ENCODE assay signal across 24 mouse cellular contexts in the genomic region with DNA sequence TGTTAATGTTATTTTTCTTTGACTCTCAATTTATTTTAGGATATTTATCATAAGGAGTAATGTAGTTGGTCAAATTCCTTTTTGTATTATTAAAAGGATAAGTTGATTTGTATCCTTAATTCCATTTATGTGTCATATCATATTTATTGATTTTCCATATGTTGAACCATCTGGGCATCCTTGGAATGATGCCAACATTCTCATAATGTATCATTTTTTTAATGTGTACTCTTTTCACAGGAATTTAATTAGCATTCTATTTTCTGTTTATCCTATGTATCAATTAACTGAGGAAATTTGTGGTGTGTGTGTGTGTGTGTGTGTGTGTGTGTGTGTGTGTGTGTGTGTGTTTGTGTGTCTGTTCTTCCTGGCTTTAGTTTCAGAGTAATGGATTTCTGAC.
"Had no signal": no experiment of that assay in that cellular context is flagged by ENCODE, and none has a peak within 500 bp of the region (broad histone marks: within the 10 kb centered on the region; RNA-seq: fewer than 3 reads in every experiment).

No protein-coding gene starts in this region.

- H3K27ac ChIP-seq: heart, adult 2 months; heart, embryonic 13.5 days; heart, embryonic 15.5 days; hindbrain, embryonic 13.5 days; hindbrain, embryonic 15.5 days; intestine, embryonic 15.5 days; layer of hippocampus, adult 2 months; left cerebral cortex, adult 2 months; limb, embryonic 10.5 days; limb, embryonic 12.5 days; liver, embryonic 13.5 days had no signal

- H3K9ac ChIP-seq: heart, embryonic 13.5 days; heart, embryonic 15.5 days; hindbrain, embryonic 13.5 days; hindbrain, embryonic 15.5 days; intestine, embryonic 15.5 days; limb, embryonic 12.5 days; liver, embryonic 13.5 days had no signal

- H3K36me3 ChIP-seq: heart, embryonic 13.5 days; heart, embryonic 15.5 days; hindbrain, embryonic 13.5 days; hindbrain, embryonic 15.5 days; intestine, embryonic 15.5 days; limb, embryonic 10.5 days; limb, embryonic 12.5 days; liver, embryonic 13.5 days had no signal

- H3K9me3 ChIP-seq: heart, embryonic 13.5 days; heart, embryonic 15.5 days; hindbrain, embryonic 13.5 days; hindbrain, embryonic 15.5 days; intestine, embryonic 15.5 days; limb, embryonic 10.5 days; limb, embryonic 12.5 days; liver, embryonic 13.5 days had no signal

- DNase-seq: gastrocnemius, postnatal 14 days; gastrocnemius, postnatal 36 days; heart, adult 2 months; heart, postnatal 14 days; heart, postnatal 36 days; kidney, adult 18-20 months; kidney, adult 8-10 months; kidney, postnatal 10 days; kidney, postnatal 25 days; kidney, postnatal 4 days; liver; liver, embryonic 13.5 days had no signal

- ATAC-seq: intestine, embryonic 15.5 days; intestine, postnatal 0 days had no signal

- H3K27me3 ChIP-seq: heart, embryonic 13.5 days; heart, embryonic 15.5 days; hindbrain, embryonic 13.5 days; hindbrain, embryonic 15.5 days; intestine, embryonic 15.5 days; limb, embryonic 12.5 days; liver, embryonic 13.5 days had no signal

- H3K4me1 ChIP-seq: heart, embryonic 13.5 days; heart, embryonic 15.5 days; hindbrain, embryonic 13.5 days; hindbrain, embryonic 15.5 days; intestine, embryonic 15.5 days; limb, embryonic 10.5 days; limb, embryonic 12.5 days; liver, embryonic 13.5 days had no signal

- H3K4me2 ChIP-seq: heart, embryonic 11.5 days; heart, embryonic 13.5 days; heart, embryonic 15.5 days; hindbrain, embryonic 13.5 days; hindbrain, embryonic 15.5 days; intestine, embryonic 15.5 days; limb, embryonic 12.5 days; liver, embryonic 11.5 days; liver, embryonic 13.5 days had no signal

- H3K4me3 ChIP-seq: heart, adult 2 months; heart, embryonic 13.5 days; heart, embryonic 15.5 days; hindbrain, embryonic 13.5 days; hindbrain, embryonic 15.5 days; intestine, embryonic 15.5 days; layer of hippocampus, adult 2 months; left cerebral cortex, adult 2 months; limb, embryonic 10.5 days; limb, embryonic 12.5 days; liver, embryonic 13.5 days had no signal
